Mouse (Mus musculus): ENCODE measurements around the gene Plxnb1.

GRCm38 (mm10) chr9:109084922-109085321, 10.3 kb upstream of the Plxnb1 start:
- TF ChIP-seq POLR2A (IDR thresholded peaks at IDR 0.05; ENCODE audit: insufficient read depth, low read depth, low read length): no peak
- TF ChIP-seq CTCF (IDR thresholded peaks at IDR 0.05; ENCODE audit: insufficient read depth, low read depth, low read length): no peak
